Mouse (Mus musculus) MEL (cell line): Measurements from ENCODE around the gene Brdt.

Source experiments
- MEF2A ChIP-seq: IDR thresholded peaks from 2 replicates; pipeline ENCODE4 v1.6.1; 2014; ENCODE audit warnings: low read depth, mild to moderate bottlenecking, inconsistent platforms, low read length, improper control_type of control experiment; ENCODE audit not compliant: poor library complexity, insufficient replicate concordance, severe bottlenecking; ENCODE audit errors: extremely low read depth
- RAD21 ChIP-seq: IDR thresholded peaks from 2 replicates; pipeline ENCODE4 v1.6.1; 2011; ENCODE audit warnings: mild to moderate bottlenecking, low read depth, low read length, improper control_type of control experiment

DNA sequence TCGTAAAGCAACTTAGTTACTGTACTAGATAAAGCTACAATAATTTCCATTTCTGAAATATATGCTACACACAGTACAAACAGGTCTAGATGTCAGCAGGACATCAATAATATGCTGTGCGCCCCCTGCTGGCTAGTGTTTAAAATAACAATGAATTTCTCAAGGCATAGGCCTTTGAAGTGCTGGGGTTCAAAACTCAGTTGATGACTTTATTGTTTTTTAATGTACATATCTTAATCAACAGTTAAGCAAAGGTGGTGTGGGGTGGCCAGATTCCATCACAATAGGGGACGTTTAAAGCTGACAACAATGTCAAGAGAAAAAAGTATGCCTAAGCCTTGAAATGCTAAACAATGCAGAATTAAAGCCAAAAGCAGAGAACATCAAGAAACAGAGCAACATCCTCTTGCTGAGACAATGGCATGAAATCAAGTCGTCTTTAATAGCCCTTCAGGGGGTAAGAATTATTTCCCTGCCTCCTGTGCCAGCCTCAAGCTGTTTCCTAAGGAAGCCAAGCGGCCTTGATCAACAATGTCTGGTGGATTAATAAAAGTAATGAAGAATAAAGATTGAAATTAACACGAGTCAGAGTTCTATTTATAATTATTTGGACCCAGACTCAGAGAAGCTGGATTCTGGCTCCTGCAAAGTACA lies 43.6 kb upstream of the Brdt start:
- TF ChIP-seq RAD21 = peak; percentile 83
- no peak for TF ChIP-seq MEF2A
